Mouse (Mus musculus): ENCODE measurements around the gene Zfyve26. TPM values are rescaled to one million over a fixed set of nuclear protein-coding genes. Genes with fewer than 3 reads are reported as not detected.

The Zfyve26 gene
- polyA plus RNA-seq, 1 experiment from 2014 or later: 8.5 TPM

- DNase-seq (ENCODE audit: low spot score) (no peak), ATAC-seq (no peak)
- peaks cover 95% of the 10 kb centered on the region for H3K36me3 ChIP-seq (ENCODE audit: control insufficient read depth, insufficient read depth, low read length)
- no peaks in the 10 kb centered on the region for H3K27me3 ChIP-seq (replicated peaks; ENCODE audit: control insufficient read depth, insufficient read depth, low read length)
- 94% methylated on average over 6 of the region's 6 CpGs for WGBS
- no peak overlapping the region for H3K4me2 ChIP-seq (ENCODE audit: low read length)
- H3K4me3 ChIP-seq (ENCODE audit: low read depth, low read length): no peak overlapping the region
- H3K9ac ChIP-seq (ENCODE audit: low read length): no peak overlapping the region
- H3K4me1 ChIP-seq (ENCODE audit: control insufficient read depth, insufficient read depth, low read length): no peaks in the 10 kb centered on the region
- no peaks in the 10 kb centered on the region for H3K9me3 ChIP-seq (replicated peaks; ENCODE audit: control insufficient read depth, low read length)
- no peak overlapping the region for H3K27ac ChIP-seq (ENCODE audit: low read depth, low read length)
These were observed 53.2 kb downstream of the Zfyve26 start for GRCm38 (mm10) chr12:79242921-79243320.

GRCm38 (mm10) chr12:79241985-79242384 lies 54.1 kb downstream of the Zfyve26 start:
- no peak for DNase-seq (ENCODE audit: low spot score)
- H3K27ac ChIP-seq (ENCODE audit: low read depth, low read length): no peak overlapping the region
- peaks cover 98% of the 10 kb centered on the region for H3K36me3 ChIP-seq (ENCODE audit: control insufficient read depth, insufficient read depth, low read length)
- no peaks in the 10 kb centered on the region for H3K4me1 ChIP-seq (ENCODE audit: control insufficient read depth, insufficient read depth, low read length)
- H3K4me2 ChIP-seq (ENCODE audit: low read length): no peak overlapping the region
- no peaks in the 10 kb centered on the region for H3K27me3 ChIP-seq (replicated peaks; ENCODE audit: control insufficient read depth, insufficient read depth, low read length)
- ATAC-seq: no peak
- no peak overlapping the region for H3K9ac ChIP-seq (ENCODE audit: low read length)
- WGBS: 97% methylated on average over 2 of the region's 2 CpGs
- H3K4me3 ChIP-seq (ENCODE audit: low read depth, low read length): no peak overlapping the region
- no peaks in the 10 kb centered on the region for H3K9me3 ChIP-seq (replicated peaks; ENCODE audit: control insufficient read depth, low read length)

- Histone ChIP-seq H3K4me1 (ENCODE audit: control insufficient read depth, insufficient read depth, low read length) (no peaks in the 10 kb centered on the region), H3K4me2 (ENCODE audit: low read length) (no peak overlapping the region), H3K9me3 (replicated peaks; ENCODE audit: control insufficient read depth, low read length) (no peaks in the 10 kb centered on the region), H3K27me3 (replicated peaks; ENCODE audit: control insufficient read depth, insufficient read depth, low read length) (no peaks in the 10 kb centered on the region), H3K4me3 (ENCODE audit: low read depth, low read length) (no peak overlapping the region), H3K9ac (ENCODE audit: low read length) (no peak overlapping the region), H3K27ac (ENCODE audit: low read depth, low read length) (no peak overlapping the region), H3K36me3 (ENCODE audit: control insufficient read depth, insufficient read depth, low read length) (peaks cover 67% of the 10 kb centered on the region)
- DNase-seq (ENCODE audit: low spot score): no peak
- 85% methylated on average over 11 of the region's 11 CpGs for WGBS
- no peak for ATAC-seq
These were observed 60.5 kb downstream of the Zfyve26 start for GRCm38 (mm10) chr12:79235485-79236080.

GRCm38 (mm10) chr12:79217511-79217910 lies 78.6 kb downstream of the Zfyve26 start:
- Histone ChIP-seq H3K9ac (ENCODE audit: low read length) (no peak overlapping the region), H3K4me1 (ENCODE audit: control insufficient read depth, insufficient read depth, low read length) (no peaks in the 10 kb centered on the region), H3K9me3 (replicated peaks; ENCODE audit: control insufficient read depth, low read length) (no peaks in the 10 kb centered on the region), H3K27ac (ENCODE audit: low read depth, low read length) (no peak overlapping the region), H3K36me3 (ENCODE audit: control insufficient read depth, insufficient read depth, low read length) (no peaks in the 10 kb centered on the region), H3K27me3 (replicated peaks; ENCODE audit: control insufficient read depth, insufficient read depth, low read length) (no peaks in the 10 kb centered on the region), H3K4me3 (ENCODE audit: low read depth, low read length) (no peak overlapping the region), H3K4me2 (ENCODE audit: low read length) (no peak overlapping the region)
- WGBS: 75% methylated on average over 5 of the region's 5 CpGs
- ATAC-seq: no peak
- no peak for DNase-seq (ENCODE audit: low spot score)

- ATAC-seq (no peak), DNase-seq (ENCODE audit: low spot score) (no peak)
- no peak overlapping the region for H3K9ac ChIP-seq (ENCODE audit: low read length)
- H3K9me3 ChIP-seq (replicated peaks; ENCODE audit: control insufficient read depth, low read length): no peaks in the 10 kb centered on the region
- no peaks in the 10 kb centered on the region for H3K27me3 ChIP-seq (replicated peaks; ENCODE audit: control insufficient read depth, insufficient read depth, low read length)
- no peaks in the 10 kb centered on the region for H3K4me1 ChIP-seq (ENCODE audit: control insufficient read depth, insufficient read depth, low read length)
- H3K4me2 ChIP-seq (ENCODE audit: low read length): no peak overlapping the region
- H3K27ac ChIP-seq (ENCODE audit: low read depth, low read length): no peak overlapping the region
- 91% methylated on average over 8 of the region's 8 CpGs for WGBS
- no peaks in the 10 kb centered on the region for H3K36me3 ChIP-seq (ENCODE audit: control insufficient read depth, insufficient read depth, low read length)
- no peak overlapping the region for H3K4me3 ChIP-seq (ENCODE audit: low read depth, low read length)
These were observed 84.7 kb downstream of the Zfyve26 start for GRCm38 (mm10) chr12:79211447-79211846.

- H3K9me3 ChIP-seq (replicated peaks; ENCODE audit: control insufficient read depth, low read length): no peaks in the 10 kb centered on the region
- WGBS: 5% methylated on average over 13 of the region's 13 CpGs
These were observed 87.2 kb downstream of the Zfyve26 start, which contains the start of gene Rdh12 for GRCm38 (mm10) chr12:79208703-79209464. Gene Rdh12, plus strand, starts transcription at chr12:79208914.

GRCm38 (mm10) chr12:79201882-79202281 lies 94.2 kb downstream of the Zfyve26 start:
- Histone ChIP-seq H3K27ac (ENCODE audit: low read depth, low read length) (no peak overlapping the region), H3K4me2 (ENCODE audit: low read length) (no peak overlapping the region), H3K4me3 (ENCODE audit: low read depth, low read length) (no peak overlapping the region), H3K27me3 (replicated peaks; ENCODE audit: control insufficient read depth, insufficient read depth, low read length) (no peaks in the 10 kb centered on the region), H3K9ac (ENCODE audit: low read length) (no peak overlapping the region), H3K9me3 (replicated peaks; ENCODE audit: control insufficient read depth, low read length) (no peaks in the 10 kb centered on the region), H3K36me3 (ENCODE audit: control insufficient read depth, insufficient read depth, low read length) (no peaks in the 10 kb centered on the region), H3K4me1 (ENCODE audit: control insufficient read depth, insufficient read depth, low read length) (no peaks in the 10 kb centered on the region)
- no peak for ATAC-seq
- no peak for DNase-seq (ENCODE audit: low spot score)
- WGBS: 82% methylated on average over 3 of the region's 3 CpGs

More at GRCm38 (mm10) chr12:79208703-79209464, 87.2 kb downstream of the Zfyve26 start, which contains the start of gene Rdh12:
- peak within 1 kb of the TSS; percentile 45 for H3K9ac ChIP-seq (ENCODE audit: low read length)
- no peaks in the 10 kb centered on the region for H3K36me3 ChIP-seq (ENCODE audit: control insufficient read depth, insufficient read depth, low read length)
- H3K4me1 ChIP-seq (ENCODE audit: control insufficient read depth, insufficient read depth, low read length): no peaks in the 10 kb centered on the region
- peak; percentile 64 for DNase-seq (ENCODE audit: low spot score)
- ATAC-seq: peak; percentile 80; the same call in 1 of the 2 replicates
- H3K27ac ChIP-seq (ENCODE audit: low read depth, low read length): no peak within 1 kb of the TSS
- peak within 1 kb of the TSS; percentile 70 for H3K4me2 ChIP-seq (ENCODE audit: low read length)
- no peaks in the 10 kb centered on the region for H3K27me3 ChIP-seq (replicated peaks; ENCODE audit: control insufficient read depth, insufficient read depth, low read length)
- H3K4me3 ChIP-seq (ENCODE audit: low read depth, low read length): peak within 1 kb of the TSS; percentile 41

GRCm38 (mm10) chr12:79197105-79197504 lies 99.0 kb downstream of the Zfyve26 start:
- no peaks in the 10 kb centered on the region for H3K9me3 ChIP-seq (replicated peaks; ENCODE audit: control insufficient read depth, low read length)
- no peak overlapping the region for H3K4me2 ChIP-seq (ENCODE audit: low read length)
- no peak for ATAC-seq
- H3K27ac ChIP-seq (ENCODE audit: low read depth, low read length): no peak overlapping the region
- DNase-seq (ENCODE audit: low spot score): no peak
- H3K27me3 ChIP-seq (replicated peaks; ENCODE audit: control insufficient read depth, insufficient read depth, low read length): no peaks in the 10 kb centered on the region
- 87% methylated on average over 5 of the region's 5 CpGs for WGBS
- no peaks in the 10 kb centered on the region for H3K36me3 ChIP-seq (ENCODE audit: control insufficient read depth, insufficient read depth, low read length)
- H3K9ac ChIP-seq (ENCODE audit: low read length): no peak overlapping the region
- H3K4me1 ChIP-seq (ENCODE audit: control insufficient read depth, insufficient read depth, low read length): no peaks in the 10 kb centered on the region
- no peak overlapping the region for H3K4me3 ChIP-seq (ENCODE audit: low read depth, low read length)

GRCm38 (mm10) chr12:79193441-79193840 lies 102.7 kb downstream of the Zfyve26 start:
- WGBS: 3% methylated on average over 3 of the region's 3 CpGs
- Histone ChIP-seq H3K4me3 (ENCODE audit: low read depth, low read length) (no peak overlapping the region), H3K27me3 (replicated peaks; ENCODE audit: control insufficient read depth, insufficient read depth, low read length) (no peaks in the 10 kb centered on the region), H3K4me2 (ENCODE audit: low read length) (no peak overlapping the region), H3K4me1 (ENCODE audit: control insufficient read depth, insufficient read depth, low read length) (peaks cover 7% of the 10 kb centered on the region; the same call in 1 of the 2 replicates), H3K9me3 (replicated peaks; ENCODE audit: control insufficient read depth, low read length) (no peaks in the 10 kb centered on the region), H3K9ac (ENCODE audit: low read length) (no peak overlapping the region), H3K36me3 (ENCODE audit: control insufficient read depth, insufficient read depth, low read length) (no peaks in the 10 kb centered on the region; the same call in 1 of the 2 replicates), H3K27ac (ENCODE audit: low read depth, low read length) (no peak overlapping the region)
- ATAC-seq (no peak), DNase-seq (ENCODE audit: low spot score) (peak; percentile 64)
